In the genomic region with DNA sequence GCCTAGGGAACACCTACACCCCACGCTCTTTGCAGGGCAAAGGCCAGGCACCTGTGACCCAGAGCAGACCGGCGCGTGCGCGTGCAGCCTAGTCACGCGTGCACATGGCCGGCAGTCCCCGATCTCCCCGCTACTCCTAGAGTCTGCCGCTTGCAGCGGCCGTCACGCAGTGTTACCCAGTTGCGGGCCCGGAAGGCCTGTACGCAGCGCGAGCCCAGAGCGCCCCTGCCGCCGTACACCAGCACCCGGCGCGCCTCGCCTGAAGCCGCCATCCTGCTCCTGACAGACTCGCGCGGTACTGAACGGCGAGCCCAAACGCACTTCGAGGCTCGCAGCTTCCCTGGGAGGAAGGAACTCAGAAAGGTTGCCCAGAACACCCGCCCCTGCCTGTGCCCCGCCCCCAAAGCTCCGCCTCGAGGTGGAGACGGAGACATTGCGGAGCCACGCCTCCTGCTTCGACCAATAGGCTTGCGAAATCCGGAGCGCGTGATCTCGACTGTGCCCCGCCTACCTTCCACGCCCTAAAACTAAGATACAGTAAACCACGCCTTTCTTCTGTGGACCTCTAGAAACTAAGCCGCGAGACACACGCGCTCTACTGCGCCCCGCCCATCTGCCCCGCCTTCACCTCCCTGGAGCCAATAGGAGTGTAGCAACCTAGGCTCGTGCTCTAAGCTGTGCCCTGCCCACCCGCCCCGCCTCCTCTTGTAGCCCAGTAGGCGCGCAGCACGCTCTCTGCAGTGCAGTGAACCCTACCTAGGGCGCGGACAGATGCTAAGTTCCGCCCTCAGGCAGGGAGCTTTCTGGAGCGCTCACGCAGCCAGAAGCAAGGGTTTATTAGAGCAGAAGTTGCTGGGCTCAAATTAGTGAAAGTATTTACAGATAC, we compare ENCODE assay signal across 7 mouse cellular contexts. TPM values are rescaled to one million over a fixed set of nuclear protein-coding genes. Genes with fewer than 3 reads are reported as not detected.
DNase-seq lines count a peak whose midpoint lies in the region; ATAC-seq and TF ChIP-seq lines count a peak whose summit lies in the region.

A gene (minus strand): TSS at position 406 of the 886 bp plus-strand sequence.

- H3K9me3 ChIP-seq in embryonic facial prominence, embryonic 10.5 days, result no peaks in the 10 kb centered on the region
- no peaks in the 10 kb centered on the region for H3K9me3 ChIP-seq in intestine, postnatal 0 days (ENCODE audit: control insufficient read depth)
- no peaks in the 10 kb centered on the region for H3K9me3 ChIP-seq in midbrain, embryonic 12.5 days

- no peaks in the 10 kb centered on the region; the same call in 1 of the 2 replicates for H3K27me3 ChIP-seq in embryonic facial prominence, embryonic 10.5 days (replicated peaks; ENCODE audit: low read depth, poor library complexity, severe bottlenecking)
- no peaks in the 10 kb centered on the region for H3K27me3 ChIP-seq in intestine, postnatal 0 days (replicated peaks; ENCODE audit: control insufficient read depth, insufficient read depth, low read length)
- no peaks in the 10 kb centered on the region for H3K27me3 ChIP-seq in midbrain, embryonic 12.5 days
- H3K27me3 ChIP-seq in small intestine, adult 2 months (ENCODE audit: control insufficient read depth, insufficient read depth, low read length), result no peaks in the 10 kb centered on the region

- ATAC-seq in intestine, postnatal 0 days, result peak; percentile 99
- ATAC-seq in midbrain, embryonic 12.5 days (ENCODE audit: low FRiP score, low read depth), result peak; percentile 99

- WGBS in embryonic facial prominence, embryonic 10.5 days, result under 1% methylated on average over 70 of the region's 70 CpGs
- under 1% methylated on average over 70 of the region's 70 CpGs for WGBS in intestine, postnatal 0 days
- under 1% methylated on average over 70 of the region's 70 CpGs for WGBS in midbrain, embryonic 12.5 days
- WGBS in small intestine, adult 2 months, result under 1% methylated on average over 70 of the region's 70 CpGs

- peak; percentile 45 for TF ChIP-seq CTCF in intestine, postnatal 0 days (IDR thresholded peaks at IDR 0.05; ENCODE audit: low read depth)
- TF ChIP-seq CTCF in small intestine, adult 2 months (IDR thresholded peaks at IDR 0.05; ENCODE audit: extremely low read depth, insufficient read length, insufficient replicate concordance, low read depth, low read length), result no peak

- peak; percentile 98 for DNase-seq in adrenal gland, postnatal 10 days
- DNase-seq in embryonic facial prominence, embryonic 10.5 days (ENCODE audit: low spot score), result peak; percentile 99
- DNase-seq in gonadal fat pad, adult 2 months (ENCODE audit: low read depth), result peak; percentile 83
- peak; percentile 98 for DNase-seq in left cerebral cortex, postnatal 4 days

- intact Hi-C loops in left cerebral cortex, postnatal 4 days (cut with DNase I), result no loop called here

- peak within 1 kb of the TSS; percentile 82 for H3K4me3 ChIP-seq in embryonic facial prominence, embryonic 10.5 days
- peak within 1 kb of the TSS; percentile 66 for H3K4me3 ChIP-seq in intestine, postnatal 0 days (ENCODE audit: low read depth, low read length)
- peak within 1 kb of the TSS; percentile 72 for H3K4me3 ChIP-seq in midbrain, embryonic 12.5 days
- H3K4me3 ChIP-seq in small intestine, adult 2 months (ENCODE audit: low read depth, low read length), result peak within 1 kb of the TSS; percentile 72

- peak within 1 kb of the TSS; percentile 95 for H3K4me2 ChIP-seq in intestine, postnatal 0 days (replicated peaks; ENCODE audit: low read depth)
- peak within 1 kb of the TSS; percentile 95 for H3K4me2 ChIP-seq in midbrain, embryonic 12.5 days (replicated peaks)

- H3K4me1 ChIP-seq in embryonic facial prominence, embryonic 10.5 days, result peaks cover 26% of the 10 kb centered on the region
- H3K4me1 ChIP-seq in intestine, postnatal 0 days (replicated peaks; ENCODE audit: control insufficient read depth, insufficient read depth, low read length), result no peaks in the 10 kb centered on the region; the same call in 1 of the 2 replicates
- peaks cover 18% of the 10 kb centered on the region for H3K4me1 ChIP-seq in midbrain, embryonic 12.5 days
- H3K4me1 ChIP-seq in small intestine, adult 2 months (ENCODE audit: control insufficient read depth, insufficient read depth, insufficient read length, low read length), result peaks cover 11% of the 10 kb centered on the region; the same call in 1 of the 2 replicates

- peak within 1 kb of the TSS; percentile 67 for H3K9ac ChIP-seq in intestine, postnatal 0 days (ENCODE audit: low read depth, low read length)
- H3K9ac ChIP-seq in midbrain, embryonic 12.5 days (replicated peaks), result peak within 1 kb of the TSS; percentile 72

- peaks cover 10% of the 10 kb centered on the region; the same call in 1 of the 2 replicates for H3K36me3 ChIP-seq in embryonic facial prominence, embryonic 10.5 days (replicated peaks)
- H3K36me3 ChIP-seq in intestine, postnatal 0 days (ENCODE audit: control insufficient read depth, insufficient read depth), result no peaks in the 10 kb centered on the region; the same call in 1 of the 2 replicates
- H3K36me3 ChIP-seq in midbrain, embryonic 12.5 days, result no peaks in the 10 kb centered on the region
- H3K36me3 ChIP-seq in small intestine, adult 2 months (ENCODE audit: control insufficient read depth, insufficient read depth, low read length), result no peaks in the 10 kb centered on the region; the same call in 1 of the 2 replicates

- H3K27ac ChIP-seq in embryonic facial prominence, embryonic 10.5 days (replicated peaks), result peak within 1 kb of the TSS; percentile 87
- H3K27ac ChIP-seq in intestine, postnatal 0 days (ENCODE audit: low read depth, low read length), result peak within 1 kb of the TSS; percentile 93
- H3K27ac ChIP-seq in midbrain, embryonic 12.5 days (replicated peaks), result peak within 1 kb of the TSS; percentile 73
- peak within 1 kb of the TSS; percentile 82 for H3K27ac ChIP-seq in small intestine, adult 2 months (ENCODE audit: insufficient read depth, low read depth, low read length)

- TF ChIP-seq POLR2A in small intestine, adult 2 months (IDR thresholded peaks at IDR 0.05; ENCODE audit: low read depth, low read length), result peak; percentile 78

RNA-seq across cellular contexts. Expression of the gene that starts here (rescaled TPM):
- total RNA-seq in adrenal gland, postnatal 10 days (2021), result 100 to 1,000 TPM; 156 to 161 TPM
- 127 and 130 TPM in 2 replicates for polyA plus RNA-seq in embryonic facial prominence, embryonic 10.5 days (2016; fragmentation: Nextera tagmentation; extraction: Ambion mirVana)
- polyA plus RNA-seq in gonadal fat pad, adult 2 months (2012; rRNA removed), result 166 and 187 TPM in 2 replicates
- 355 and 422 TPM in 2 replicates for polyA plus RNA-seq in intestine, postnatal 0 days (2015; fragmentation: Nextera tagmentation; extraction: Ambion mirVana)
- total RNA-seq in left cerebral cortex, postnatal 4 days (2021), result 10 to 100 TPM; 69.2 to 73.4 TPM
- 106 and 111 TPM in 2 replicates for polyA plus RNA-seq in midbrain, embryonic 12.5 days (2016; fragmentation: Nextera tagmentation; extraction: Ambion mirVana)
- polyA plus RNA-seq in small intestine, adult 2 months (2012; rRNA removed), result 47.2 and 84.8 TPM in 2 replicates

Comparison
In these comparisons a context has a peak if more than half of its experiments do, and no peak if none do; other contexts are left out.
1. Peak in every context shown above with its lines: DNase-seq, ATAC-seq, H3K4me3 ChIP-seq and H3K27ac ChIP-seq.